Mouse (Mus musculus) G1E (cell line): ENCODE results near the gene Tnnt2.

Source experiments
- CTCF ChIP-seq: IDR thresholded peaks from 2 replicates; pipeline ENCODE4 v1.5.1; 2012; ENCODE audit warnings: low read depth, low read length, inconsistent platforms, mixed read lengths
- GATA1 ChIP-seq: IDR thresholded peaks from 2 replicates; pipeline ENCODE4 v1.6.1; 2012; ENCODE audit warnings: borderline replicate concordance, low read length, inconsistent platforms, mixed read lengths
- GATA2 ChIP-seq: IDR thresholded peaks from 2 replicates; pipeline ENCODE4 v1.6.1; 2012; ENCODE audit warnings: low read depth, low read length, inconsistent platforms, borderline replicate concordance
- TAL1 ChIP-seq: conservative IDR thresholded peaks from 2 replicates; pipeline ENCODE4 v1.6.1; 2012; ENCODE audit warnings: low read depth, low read length, inconsistent platforms, mixed read lengths

GRCm38 (mm10) chr1:135891424-135892216 is 55.5 kb downstream of the Tnnt2 start:
- TF ChIP-seq CTCF, result no peak
- TF ChIP-seq GATA1, result no peak
- no peak for TF ChIP-seq TAL1
- TF ChIP-seq GATA2, result no peak
